Mouse (Mus musculus): ENCODE results near the gene Fam228a. TPM values are rescaled to one million over a fixed set of nuclear protein-coding genes. Genes with fewer than 3 reads are reported as not detected.
"Not testable (repeated sequence)": the region's sequence is repeated elsewhere in the genome, so short reads cannot be mapped to it uniquely, and the experiment has no call there.

Fam228a gene
- polyA plus RNA-seq, 1 experiment from 2014 or later = 0.19 TPM

DNA sequence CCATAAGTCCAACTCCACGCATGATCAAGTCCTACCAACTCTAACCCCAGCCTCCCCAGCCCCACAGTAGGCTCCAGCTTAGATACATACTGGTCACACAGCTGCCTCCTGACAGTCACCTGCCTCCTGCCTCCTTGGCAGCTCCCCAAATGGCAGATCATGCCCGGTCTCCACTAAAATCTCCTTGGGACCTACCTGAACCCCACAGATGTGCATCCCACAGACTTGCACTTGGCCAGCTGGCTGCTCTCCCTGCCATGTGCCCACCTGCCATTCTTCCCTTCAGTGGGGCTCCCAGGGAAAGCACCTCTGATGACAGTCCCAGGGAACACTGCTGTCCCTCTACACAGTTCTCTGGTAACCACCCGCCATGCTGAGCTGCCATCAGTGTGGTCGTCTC, 29.9 kb downstream of the Fam228a start:
- H3K9ac ChIP-seq (ENCODE audit: low read length) = no peak overlapping the region
- H3K36me3 ChIP-seq (ENCODE audit: control insufficient read depth, insufficient read depth, low read length) = peaks cover 3% of the 10 kb centered on the region; the same call in 1 of the 2 replicates
- no peaks in the 10 kb centered on the region for H3K4me1 ChIP-seq (ENCODE audit: control insufficient read depth, insufficient read depth, low read length)
- no peak for DNase-seq (ENCODE audit: low spot score, missing footprints)
- WGBS = 87% methylated on average over 4 of the region's 4 CpGs
- H3K27me3 ChIP-seq (ENCODE audit: control insufficient read depth, insufficient read depth, low read length) = no peaks in the 10 kb centered on the region
- no peak for ATAC-seq (ENCODE audit: low FRiP score)
- no peak overlapping the region for H3K4me3 ChIP-seq (ENCODE audit: low read depth, low read length)
- no peaks in the 10 kb centered on the region for H3K9me3 ChIP-seq (ENCODE audit: control insufficient read depth, low read length)
- no peak overlapping the region for H3K4me2 ChIP-seq
- no peak overlapping the region for H3K27ac ChIP-seq (ENCODE audit: low read depth, low read length)

DNA sequence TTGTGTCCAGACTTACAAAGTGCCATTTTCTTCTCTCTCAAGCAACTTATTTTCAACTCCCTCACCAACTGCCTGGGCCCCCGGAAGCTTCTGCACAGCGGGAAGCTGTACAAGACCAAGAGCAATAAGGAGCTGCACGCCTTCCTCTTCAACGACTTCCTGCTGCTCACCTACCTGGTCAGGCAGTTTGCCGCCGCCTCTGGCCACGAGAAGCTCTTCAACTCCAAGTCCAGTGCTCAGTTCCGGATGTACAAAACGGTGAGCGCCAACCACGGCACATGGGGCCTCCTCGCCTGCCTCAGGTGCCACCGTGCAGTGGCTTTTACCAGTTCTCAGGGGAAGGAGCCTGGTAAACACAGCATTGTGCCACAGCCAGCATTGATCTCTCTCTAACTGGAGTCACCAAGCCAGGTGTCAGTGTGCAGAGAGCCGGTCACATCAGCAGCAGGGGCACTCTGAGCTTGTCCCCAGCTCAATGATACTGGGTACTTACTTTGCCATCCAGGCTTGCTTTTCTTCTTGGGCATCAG, 30.7 kb downstream of the Fam228a start:
- Histone ChIP-seq H3K4me2 (no peak overlapping the region), H3K4me1 (ENCODE audit: control insufficient read depth, insufficient read depth, low read length) (no peaks in the 10 kb centered on the region), H3K9me3 (ENCODE audit: control insufficient read depth, low read length) (no peaks in the 10 kb centered on the region), H3K4me3 (ENCODE audit: low read depth, low read length) (no peak overlapping the region), H3K27me3 (ENCODE audit: control insufficient read depth, insufficient read depth, low read length) (no peaks in the 10 kb centered on the region), H3K36me3 (ENCODE audit: control insufficient read depth, insufficient read depth, low read length) (peaks cover 3% of the 10 kb centered on the region; the same call in 1 of the 2 replicates), H3K9ac (ENCODE audit: low read length) (no peak overlapping the region), H3K27ac (ENCODE audit: low read depth, low read length) (no peak overlapping the region)
- ATAC-seq (ENCODE audit: low FRiP score) = no peak
- no peak for DNase-seq (ENCODE audit: low spot score, missing footprints)
- 93% methylated on average over 14 of the region's 14 CpGs for WGBS

DNA sequence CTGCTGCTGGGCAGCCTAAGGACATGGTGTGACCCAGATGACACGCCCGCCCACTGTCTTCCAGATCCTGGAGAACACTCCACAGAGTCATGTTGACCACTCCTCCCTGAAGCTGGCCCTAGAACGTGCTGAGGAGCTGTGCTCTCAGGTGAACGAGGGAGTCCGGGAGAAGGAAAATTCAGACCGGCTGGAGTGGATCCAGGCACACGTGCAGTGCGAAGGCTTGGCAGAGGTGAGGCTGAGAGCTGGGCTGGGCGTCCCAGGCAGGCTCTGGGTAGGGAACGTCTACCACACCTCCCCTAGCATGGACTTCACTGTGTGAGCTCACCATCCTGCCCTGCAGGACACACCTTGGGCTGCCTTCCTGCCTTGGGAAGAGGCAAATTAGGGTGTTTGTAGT, 31.3 kb downstream of the Fam228a start:
- H3K36me3 ChIP-seq (ENCODE audit: control insufficient read depth, insufficient read depth, low read length) = peaks cover 3% of the 10 kb centered on the region; the same call in 1 of the 2 replicates
- H3K27me3 ChIP-seq (ENCODE audit: control insufficient read depth, insufficient read depth, low read length) = no peaks in the 10 kb centered on the region
- DNase-seq (ENCODE audit: low spot score, missing footprints) (no peak), ATAC-seq (ENCODE audit: low FRiP score) (no peak)
- H3K27ac ChIP-seq (ENCODE audit: low read depth, low read length) = no peak overlapping the region
- no peak overlapping the region for H3K9ac ChIP-seq (ENCODE audit: low read length)
- no peaks in the 10 kb centered on the region for H3K9me3 ChIP-seq (ENCODE audit: control insufficient read depth, low read length)
- H3K4me2 ChIP-seq = no peak overlapping the region
- no peak overlapping the region for H3K4me3 ChIP-seq (ENCODE audit: low read depth, low read length)
- H3K4me1 ChIP-seq (ENCODE audit: control insufficient read depth, insufficient read depth, low read length) = no peaks in the 10 kb centered on the region
- WGBS = 89% methylated on average over 10 of the region's 10 CpGs

DNA sequence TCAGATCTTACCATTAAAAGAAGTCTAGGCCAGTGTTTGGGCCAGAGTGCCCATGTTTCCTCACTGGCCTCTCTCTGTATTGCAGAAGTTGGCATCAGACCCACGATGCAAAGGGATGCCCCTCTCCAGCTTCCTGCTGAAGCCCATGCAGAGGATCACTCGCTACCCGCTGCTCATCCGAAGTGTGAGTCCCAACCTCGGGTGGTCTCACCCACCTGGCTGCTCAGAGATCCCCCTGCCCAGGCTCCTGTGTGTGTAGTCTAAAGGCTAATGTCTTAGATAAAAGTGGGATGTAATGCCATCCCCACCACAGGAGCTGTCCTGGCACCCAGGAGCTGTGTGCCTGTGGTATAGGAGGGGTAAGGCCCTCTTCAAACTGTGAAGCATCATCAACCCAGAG, 32.1 kb downstream of the Fam228a start:
- Histone ChIP-seq H3K4me2 (no peak overlapping the region), H3K9me3 (ENCODE audit: control insufficient read depth, low read length) (no peaks in the 10 kb centered on the region), H3K4me3 (ENCODE audit: low read depth, low read length) (no peak overlapping the region), H3K27ac (ENCODE audit: low read depth, low read length) (no peak overlapping the region), H3K36me3 (ENCODE audit: control insufficient read depth, insufficient read depth, low read length) (peaks cover 3% of the 10 kb centered on the region; the same call in 1 of the 2 replicates), H3K9ac (ENCODE audit: low read length) (no peak overlapping the region), H3K27me3 (ENCODE audit: control insufficient read depth, insufficient read depth, low read length) (no peaks in the 10 kb centered on the region), H3K4me1 (ENCODE audit: control insufficient read depth, insufficient read depth, low read length) (no peaks in the 10 kb centered on the region)
- ATAC-seq (ENCODE audit: low FRiP score) = no peak
- WGBS = 92% methylated on average over 5 of the region's 5 CpGs
- DNase-seq (ENCODE audit: low spot score, missing footprints) = no peak

DNA sequence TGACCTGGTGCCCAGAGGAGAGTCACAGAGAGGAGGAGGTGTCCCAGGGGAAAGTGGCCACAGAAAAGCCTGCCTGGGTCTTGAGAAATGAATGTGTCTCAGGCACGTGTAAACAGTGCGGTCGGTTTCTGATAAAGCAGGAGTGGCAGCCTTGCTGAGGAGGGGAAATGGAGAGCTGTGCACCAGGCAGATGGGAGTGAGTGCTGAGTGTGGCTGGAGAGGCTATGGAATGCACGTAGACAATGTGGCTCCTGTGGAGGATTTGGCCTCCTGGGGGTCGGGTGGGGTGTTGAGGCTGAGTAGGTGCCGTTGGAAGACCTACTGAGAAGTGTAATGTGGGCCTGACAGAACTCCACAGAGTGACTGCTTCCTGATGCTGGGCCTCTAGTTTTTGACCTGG, 32.6 kb downstream of the Fam228a start:
- H3K27me3 ChIP-seq (ENCODE audit: control insufficient read depth, insufficient read depth, low read length); H3K27ac ChIP-seq (ENCODE audit: low read depth, low read length); DNase-seq (ENCODE audit: low spot score, missing footprints); ATAC-seq (ENCODE audit: low FRiP score); H3K9me3 ChIP-seq (ENCODE audit: control insufficient read depth, low read length); H3K36me3 ChIP-seq (ENCODE audit: control insufficient read depth, insufficient read depth, low read length); H3K9ac ChIP-seq (ENCODE audit: low read length); H3K4me2 ChIP-seq; H3K4me1 ChIP-seq (ENCODE audit: control insufficient read depth, insufficient read depth, low read length); H3K4me3 ChIP-seq (ENCODE audit: low read depth, low read length): not testable (repeated sequence)
- 78% methylated on average over 6 of the region's 6 CpGs for WGBS

DNA sequence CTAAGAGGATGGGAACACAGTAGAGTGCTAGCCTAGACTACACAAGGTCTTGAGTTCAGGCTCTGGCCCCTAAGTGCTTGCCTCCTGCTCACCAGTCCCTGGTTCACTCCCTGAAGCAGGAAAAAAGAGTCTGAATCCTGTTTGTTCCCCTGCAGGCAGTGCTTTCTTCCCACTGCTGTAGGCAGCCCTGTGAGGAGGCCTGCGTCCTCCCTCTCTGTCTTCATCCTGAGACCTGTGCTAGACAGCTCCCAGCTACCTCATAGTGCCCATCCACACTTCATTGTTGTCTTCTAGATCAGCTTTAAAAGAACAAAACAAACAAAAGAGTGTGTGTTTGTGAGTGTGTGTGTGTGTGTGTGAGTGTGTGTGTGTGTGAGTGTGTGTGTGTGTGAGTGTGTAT, 43.7 kb downstream of the Fam228a start:
- Histone ChIP-seq H3K27ac (ENCODE audit: low read depth, low read length) (no peak overlapping the region), H3K4me1 (ENCODE audit: control insufficient read depth, insufficient read depth, low read length) (no peaks in the 10 kb centered on the region), H3K36me3 (ENCODE audit: control insufficient read depth, insufficient read depth, low read length) (no peaks in the 10 kb centered on the region), H3K9me3 (ENCODE audit: control insufficient read depth, low read length) (no peaks in the 10 kb centered on the region), H3K9ac (ENCODE audit: low read length) (no peak overlapping the region), H3K4me3 (ENCODE audit: low read depth, low read length) (no peak overlapping the region), H3K27me3 (ENCODE audit: control insufficient read depth, insufficient read depth, low read length) (no peaks in the 10 kb centered on the region), H3K4me2 (no peak overlapping the region)
- 85% methylated on average over 1 of the region's 1 CpGs for WGBS
- DNase-seq (ENCODE audit: low spot score, missing footprints) = no peak
- ATAC-seq (ENCODE audit: low FRiP score) = no peak

DNA sequence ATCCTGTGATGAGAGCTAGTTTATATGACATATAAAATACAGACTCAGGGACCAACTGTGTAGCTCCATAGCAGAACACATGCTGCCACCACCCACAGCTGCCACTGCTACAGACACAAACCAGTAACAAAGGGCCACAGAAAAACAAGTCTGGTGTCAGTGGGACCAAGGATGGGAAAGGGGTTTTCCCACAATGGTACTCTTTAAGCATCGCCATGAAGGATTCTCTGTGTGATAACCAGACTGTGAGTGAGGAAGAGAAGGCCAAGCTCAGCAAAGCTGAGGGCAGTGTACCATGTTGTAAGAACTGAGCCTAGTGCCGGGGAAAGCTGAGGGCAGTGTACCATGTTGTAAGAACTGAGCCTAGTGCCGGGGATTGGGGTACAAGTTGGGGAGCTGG, 47.0 kb downstream of the Fam228a start:
- H3K4me1 ChIP-seq (ENCODE audit: control insufficient read depth, insufficient read depth, low read length) = no peaks in the 10 kb centered on the region
- DNase-seq (ENCODE audit: low spot score, missing footprints) = no peak
- no peak overlapping the region for H3K4me2 ChIP-seq
- H3K27ac ChIP-seq (ENCODE audit: low read depth, low read length) = no peak overlapping the region
- H3K4me3 ChIP-seq (ENCODE audit: low read depth, low read length) = no peak overlapping the region
- ATAC-seq (ENCODE audit: low FRiP score) = no peak
- no peaks in the 10 kb centered on the region for H3K27me3 ChIP-seq (ENCODE audit: control insufficient read depth, insufficient read depth, low read length)
- 84% methylated on average over 3 of the region's 3 CpGs for WGBS
- H3K9me3 ChIP-seq (ENCODE audit: control insufficient read depth, low read length) = no peaks in the 10 kb centered on the region
- no peaks in the 10 kb centered on the region for H3K36me3 ChIP-seq (ENCODE audit: control insufficient read depth, insufficient read depth, low read length)
- no peak overlapping the region for H3K9ac ChIP-seq (ENCODE audit: low read length)

DNA sequence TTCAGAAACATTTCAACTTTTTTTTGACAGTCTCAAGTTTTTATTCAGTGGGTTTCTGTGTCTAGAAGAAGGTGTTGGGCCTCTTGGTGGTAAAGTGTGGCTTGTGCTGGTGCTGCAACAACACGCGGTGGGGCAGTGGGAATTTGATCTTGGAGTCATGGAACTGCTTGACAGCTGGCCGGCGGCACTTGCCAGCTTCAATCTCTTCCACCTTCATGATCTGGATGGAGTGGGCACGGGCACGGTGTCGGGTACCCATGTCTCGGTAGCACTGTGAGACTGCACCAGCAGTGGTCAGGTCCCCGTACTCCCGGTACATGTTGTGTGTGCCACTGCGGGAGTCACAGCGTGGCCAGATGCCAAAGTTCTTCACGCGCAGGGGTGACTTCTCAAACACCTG, 48.9 kb downstream of the Fam228a start:
- no peak for ATAC-seq (ENCODE audit: low FRiP score)
- Histone ChIP-seq H3K4me1 (ENCODE audit: control insufficient read depth, insufficient read depth, low read length) (no peaks in the 10 kb centered on the region), H3K4me3 (ENCODE audit: low read depth, low read length) (no peak overlapping the region), H3K9ac (ENCODE audit: low read length) (no peak overlapping the region), H3K4me2 (no peak overlapping the region), H3K27ac (ENCODE audit: low read depth, low read length) (no peak overlapping the region), H3K36me3 (ENCODE audit: control insufficient read depth, insufficient read depth, low read length) (no peaks in the 10 kb centered on the region), H3K9me3 (ENCODE audit: control insufficient read depth, low read length) (no peaks in the 10 kb centered on the region), H3K27me3 (ENCODE audit: control insufficient read depth, insufficient read depth, low read length) (no peaks in the 10 kb centered on the region)
- DNase-seq (ENCODE audit: low spot score, missing footprints) = no peak
- 95% methylated on average over 14 of the region's 14 CpGs for WGBS

DNA sequence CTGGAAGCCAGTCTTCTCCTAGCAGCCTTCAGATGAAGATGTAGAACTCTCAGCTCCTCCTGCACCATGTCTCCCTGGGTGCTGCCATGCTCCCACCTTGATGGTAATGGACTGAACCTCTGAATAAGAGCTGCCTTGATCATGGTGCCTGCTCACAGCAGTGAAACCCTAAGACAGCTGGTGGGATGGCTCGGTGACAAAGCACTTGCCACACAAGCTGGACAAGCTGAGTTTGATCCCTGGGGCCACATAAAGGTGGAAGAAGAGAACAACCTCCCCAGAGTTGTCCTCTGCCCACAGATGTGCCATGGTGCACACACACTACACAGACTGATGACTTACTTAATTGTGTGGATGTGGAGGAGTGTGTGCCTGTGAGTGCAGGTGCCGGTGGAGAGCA, 49.8 kb downstream of the Fam228a start:
- Histone ChIP-seq H3K4me1 (ENCODE audit: control insufficient read depth, insufficient read depth, low read length) (no peaks in the 10 kb centered on the region), H3K27me3 (ENCODE audit: control insufficient read depth, insufficient read depth, low read length) (no peaks in the 10 kb centered on the region), H3K4me2 (no peak overlapping the region), H3K9ac (ENCODE audit: low read length) (no peak overlapping the region), H3K9me3 (ENCODE audit: control insufficient read depth, low read length) (no peaks in the 10 kb centered on the region), H3K27ac (ENCODE audit: low read depth, low read length) (no peak overlapping the region), H3K36me3 (ENCODE audit: control insufficient read depth, insufficient read depth, low read length) (no peaks in the 10 kb centered on the region), H3K4me3 (ENCODE audit: low read depth, low read length) (no peak overlapping the region)
- 78% methylated on average over 2 of the region's 2 CpGs for WGBS
- DNase-seq (ENCODE audit: low spot score, missing footprints) = no peak
- ATAC-seq (ENCODE audit: low FRiP score) = no peak

DNA sequence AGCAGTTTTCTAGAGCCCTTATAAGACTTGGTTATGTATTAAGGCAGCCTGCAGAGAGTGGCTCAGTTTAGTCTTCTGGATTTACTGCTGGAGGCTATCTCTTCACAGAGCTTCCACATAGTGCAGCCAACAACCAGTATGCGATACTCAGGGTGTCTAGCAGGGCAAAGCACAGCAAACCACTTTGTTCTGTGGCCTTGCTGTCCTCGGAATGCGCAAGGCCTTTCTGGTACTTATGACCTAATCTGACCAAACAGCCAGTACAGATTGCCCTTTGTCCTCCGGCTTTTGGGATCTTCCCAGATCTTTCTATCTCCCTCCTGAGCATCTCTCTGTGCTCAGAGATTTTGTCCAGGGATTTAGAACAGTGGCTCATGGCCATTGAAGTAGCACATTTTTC, 52.8 kb downstream of the Fam228a start:
- H3K9ac ChIP-seq (ENCODE audit: low read length) = no peak overlapping the region
- DNase-seq (ENCODE audit: low spot score, missing footprints) (no peak), ATAC-seq (ENCODE audit: low FRiP score) (no peak)
- H3K27ac ChIP-seq (ENCODE audit: low read depth, low read length) = no peak overlapping the region
- no peaks in the 10 kb centered on the region for H3K36me3 ChIP-seq (ENCODE audit: control insufficient read depth, insufficient read depth, low read length)
- no peaks in the 10 kb centered on the region for H3K4me1 ChIP-seq (ENCODE audit: control insufficient read depth, insufficient read depth, low read length)
- H3K27me3 ChIP-seq (ENCODE audit: control insufficient read depth, insufficient read depth, low read length) = no peaks in the 10 kb centered on the region
- H3K9me3 ChIP-seq (ENCODE audit: control insufficient read depth, low read length) = no peaks in the 10 kb centered on the region
- 74% methylated on average over 4 of the region's 4 CpGs for WGBS
- H3K4me3 ChIP-seq (ENCODE audit: low read depth, low read length) = no peak overlapping the region
- H3K4me2 ChIP-seq = no peak overlapping the region
